Mouse (Mus musculus) adrenal gland, postnatal 25 days (tissue): Measurements from ENCODE around the gene Fbxl8. TPM values are rescaled to one million over a fixed set of nuclear protein-coding genes. Genes with fewer than 3 reads are reported as not detected.
A peak's percentile ranks its signal among the peaks of the same experiment; 100 is the strongest.
"Not testable (repeated sequence)": the region's sequence is repeated elsewhere in the genome, so short reads cannot be mapped to it uniquely, and the experiment has no call there.

Source experiments
- DNase-seq: peaks from one replicate; pipeline ENCODE4 v3.0.0; 2021; ENCODE audit warnings: mixed read lengths
- long read RNA-seq: library from polyadenylated mRNA; stranded (forward); transcript quantifications from one replicate; pipeline ENCODE4 v2.0.0, GENCODE M21; 2021
- total RNA-seq: library from RNA; stranded (reverse); gene quantifications from 2 replicates; pipeline ENCODE4 v1.2.3, GENCODE M21; 2021

Fbxl8 gene
- total RNA-seq = 3.7 and 4.5 TPM in 2 replicates
- long read RNA-seq, partial matches to known transcripts = 3 of 9 reads
- long read RNA-seq, other reads (novel, unspliced or antisense) = 2 of 9 reads

DNA sequence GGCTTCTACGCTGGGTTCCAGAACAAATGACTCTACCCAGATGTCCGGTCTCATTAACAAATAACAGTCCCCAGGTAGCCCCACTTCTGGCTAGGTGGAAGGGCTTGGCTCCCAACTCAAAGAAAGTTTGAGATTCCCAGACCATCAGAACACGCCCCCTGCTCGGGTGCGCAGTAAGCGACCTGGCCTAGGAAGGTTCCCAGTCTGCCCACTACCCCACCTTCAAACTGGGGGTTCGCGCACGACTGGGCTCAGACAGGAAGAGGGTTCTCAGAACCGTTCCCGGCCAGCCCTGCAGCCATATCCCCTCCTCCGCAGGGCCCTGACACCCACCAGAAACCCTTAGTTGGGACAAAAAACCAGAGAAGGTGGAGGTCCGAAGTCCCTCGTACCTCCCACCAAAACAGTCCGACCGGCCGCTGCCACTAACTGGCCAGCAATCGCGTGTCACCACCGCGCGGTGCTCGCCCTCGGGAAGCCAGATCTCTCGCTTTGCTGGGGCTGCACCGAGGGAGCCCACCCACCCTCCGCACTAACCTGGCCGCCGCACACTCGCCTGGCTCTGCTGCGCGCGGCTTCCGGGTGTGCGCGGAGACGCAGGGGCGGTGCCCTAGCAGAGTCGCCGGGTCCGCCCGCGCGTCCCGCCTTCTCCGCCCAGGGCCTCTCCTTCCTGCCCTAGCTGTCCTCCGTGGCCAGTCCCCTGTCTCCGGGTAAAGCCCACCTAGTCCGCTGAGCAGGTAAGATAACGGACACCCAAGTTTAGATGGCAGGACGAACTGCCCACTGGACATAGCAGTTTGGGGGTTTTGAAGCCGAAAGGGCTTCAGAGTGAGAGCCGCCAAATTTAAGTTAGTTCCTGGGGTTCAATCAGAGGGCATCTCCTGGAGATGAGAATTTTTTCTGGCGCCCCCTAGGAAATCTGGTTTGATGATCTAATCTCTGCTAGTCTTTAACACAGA is at the start of gene Fbxl8, which contains the start of gene Tradd:
Gene Fbxl8, plus strand, starts transcription at position 625 of the 959 bp plus-strand sequence.
Gene Tradd, minus strand, starts transcription at position 586 of the 959 bp plus-strand sequence.
- DNase-seq = peak; percentile 85

DNA sequence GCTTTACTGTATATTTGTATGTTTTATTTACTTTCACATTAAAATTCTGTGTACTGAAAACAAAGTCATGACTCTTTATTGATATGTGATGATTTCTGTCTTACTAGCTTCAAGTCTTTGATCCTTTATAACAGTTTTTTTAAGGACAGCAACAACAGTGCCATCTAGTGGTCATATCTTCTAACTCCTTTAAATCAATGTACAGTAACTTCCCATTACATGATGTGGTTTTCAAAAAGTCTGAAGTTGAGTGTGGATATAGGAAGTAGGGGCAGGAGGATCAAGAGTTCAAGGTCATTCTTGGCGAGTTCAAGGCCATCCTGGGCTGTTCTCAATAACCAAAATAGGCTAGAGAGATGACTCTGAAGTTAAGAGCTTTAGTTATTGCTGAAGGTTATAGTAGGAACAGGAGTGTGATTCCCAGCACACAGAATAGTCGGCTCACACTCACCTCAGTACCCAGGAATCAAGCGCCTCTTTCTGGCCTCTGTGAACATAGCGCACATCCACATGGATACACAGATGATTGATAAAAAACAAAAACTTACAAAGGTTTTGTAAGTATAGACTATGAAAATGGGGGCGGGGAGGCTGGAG is 46.4 kb upstream of the Fbxl8 start:
- no peak for DNase-seq

DNA sequence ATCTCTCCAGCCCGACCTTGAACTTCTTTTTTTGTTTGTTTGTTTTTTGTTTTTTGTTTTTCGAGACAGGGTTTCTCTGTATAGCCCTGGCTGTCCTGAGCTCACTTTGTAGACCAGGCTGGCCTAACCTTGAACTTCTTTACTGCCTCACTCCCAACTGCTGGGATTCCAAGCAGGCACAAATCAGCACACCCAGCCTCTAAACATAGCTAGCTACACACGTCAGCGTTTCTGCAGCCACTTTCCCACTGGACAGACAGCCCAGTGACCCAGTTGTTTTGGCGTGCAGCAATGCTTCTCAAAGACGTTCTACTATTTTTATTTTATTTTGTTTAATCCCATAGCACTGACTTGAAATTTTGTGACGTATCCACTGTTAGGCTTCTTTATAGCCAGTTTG is 40.6 kb upstream of the Fbxl8 start:
- peak; percentile 5 for DNase-seq

DNA sequence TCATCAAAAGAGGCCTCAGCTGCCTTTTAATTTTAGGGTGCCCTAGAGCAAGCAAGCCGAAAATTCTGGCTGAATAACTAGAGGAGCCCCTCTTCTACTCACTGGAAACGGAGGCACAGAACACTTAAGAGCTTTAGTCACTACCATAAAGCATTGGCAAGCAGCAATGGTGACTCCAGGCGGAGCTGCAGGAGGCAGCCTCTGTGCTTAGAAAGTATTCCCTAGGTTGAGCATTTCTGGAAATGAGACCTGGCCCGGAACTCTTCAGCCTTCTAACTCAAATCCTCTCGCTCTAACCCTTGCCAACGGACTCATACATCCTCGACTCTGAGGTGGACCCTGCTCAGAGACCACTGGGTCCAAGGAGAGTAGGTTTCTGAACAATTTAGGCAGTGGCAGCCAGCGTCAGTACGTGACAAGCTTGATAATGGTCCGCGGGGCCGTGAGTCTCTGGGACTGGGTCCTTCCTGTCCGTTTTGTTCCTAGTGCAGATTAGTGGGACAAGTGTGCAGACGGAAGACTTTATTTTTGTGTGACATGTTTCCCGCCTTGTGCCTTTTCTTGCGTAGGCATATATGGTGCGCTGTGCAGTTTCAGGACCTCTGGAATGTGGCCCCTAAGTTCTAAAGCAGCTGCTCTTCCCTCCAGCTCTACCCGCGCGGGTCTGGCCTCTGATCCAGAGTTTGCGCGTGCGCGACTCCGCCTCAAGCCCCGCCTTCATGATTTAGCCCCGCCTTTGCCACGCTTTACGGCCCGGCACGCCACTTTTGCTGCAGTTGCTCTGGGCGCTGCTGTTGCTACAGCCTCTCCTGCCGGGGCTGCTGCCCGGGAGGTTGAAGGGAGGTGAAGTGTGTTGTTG is 39.8 kb upstream of the Fbxl8 start, which contains the start of gene D230025D16Rik:
Gene D230025D16Rik, plus strand, starts transcription at position 733 of the 859 bp plus-strand sequence.
- DNase-seq = peak; percentile 97

DNA sequence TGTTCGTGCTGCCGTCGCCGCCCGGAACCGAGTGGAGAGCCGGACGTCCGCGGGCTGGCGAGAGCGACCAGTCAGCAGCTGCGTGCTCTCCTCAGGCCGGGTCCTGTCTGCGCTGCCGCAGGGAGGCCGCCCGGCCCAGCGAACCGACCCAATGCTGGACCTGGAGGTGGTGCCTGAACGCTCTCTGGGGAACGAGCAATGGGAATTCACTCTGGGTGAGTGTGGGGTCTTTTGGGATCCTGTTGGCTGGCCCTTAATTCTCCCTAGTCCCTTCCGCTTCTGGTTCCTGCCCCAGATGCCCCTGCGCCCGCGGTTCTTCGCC is 39.2 kb upstream of the Fbxl8 start:
- DNase-seq = no peak

DNA sequence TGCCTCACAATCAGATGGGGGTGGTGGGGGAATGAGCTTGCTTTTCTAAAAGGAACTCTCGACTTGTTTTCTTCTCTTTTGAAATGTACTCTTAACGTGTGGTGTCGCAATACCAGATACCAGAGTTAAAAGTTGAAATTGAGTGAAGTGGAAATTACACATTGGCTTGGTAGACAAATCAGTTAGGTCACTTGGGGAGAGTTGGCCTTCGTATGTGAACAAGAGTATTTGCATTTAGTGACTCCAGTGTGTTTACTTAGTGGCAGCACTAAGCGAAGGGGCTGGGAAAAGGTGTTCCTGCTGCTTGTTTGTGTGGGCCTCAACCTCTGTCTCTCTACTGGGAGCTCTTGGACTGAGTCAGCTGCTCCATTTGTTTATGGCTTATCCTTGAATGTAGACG is 38.5 kb upstream of the Fbxl8 start:
- DNase-seq = no peak

DNA sequence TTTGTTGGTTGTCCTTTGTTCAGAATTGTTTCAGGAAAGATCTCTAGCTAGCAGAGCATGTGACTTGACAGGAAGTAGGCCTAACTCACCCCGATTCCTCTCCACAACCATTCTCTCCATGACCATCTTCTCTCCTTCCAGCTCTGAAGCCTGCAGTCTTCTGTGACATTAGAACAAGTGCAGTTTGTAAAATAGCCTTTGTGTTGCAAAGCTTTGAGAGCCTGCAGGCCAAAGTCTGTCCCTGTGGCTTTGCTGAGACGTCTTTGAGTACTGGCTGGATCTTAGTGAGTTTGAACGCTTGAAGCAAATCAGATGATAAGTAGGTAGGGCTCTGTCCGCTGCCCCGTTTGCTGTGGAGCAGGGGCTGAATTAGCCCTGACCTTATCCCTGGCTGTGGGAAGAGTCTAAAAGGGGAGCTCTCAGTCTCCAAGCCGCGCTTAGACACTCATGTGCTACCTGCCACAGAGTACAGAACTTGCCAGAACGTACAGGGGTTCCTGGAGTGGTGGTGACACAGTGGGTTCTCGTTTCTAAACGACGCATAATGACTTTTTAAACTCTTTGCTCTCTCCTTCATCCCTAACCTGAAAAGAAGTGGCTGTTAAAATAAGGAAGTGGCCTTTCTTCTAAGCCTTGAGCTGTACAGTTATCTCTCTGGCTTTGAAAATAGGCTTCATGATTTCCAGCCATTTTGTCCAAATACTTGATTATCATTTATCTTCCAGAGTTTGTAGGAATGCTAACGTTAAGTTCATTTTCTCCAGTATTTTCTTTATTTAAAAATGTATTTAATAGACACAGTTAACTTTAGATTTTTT is 32.7 kb upstream of the Fbxl8 start:
- no peak for DNase-seq

DNA sequence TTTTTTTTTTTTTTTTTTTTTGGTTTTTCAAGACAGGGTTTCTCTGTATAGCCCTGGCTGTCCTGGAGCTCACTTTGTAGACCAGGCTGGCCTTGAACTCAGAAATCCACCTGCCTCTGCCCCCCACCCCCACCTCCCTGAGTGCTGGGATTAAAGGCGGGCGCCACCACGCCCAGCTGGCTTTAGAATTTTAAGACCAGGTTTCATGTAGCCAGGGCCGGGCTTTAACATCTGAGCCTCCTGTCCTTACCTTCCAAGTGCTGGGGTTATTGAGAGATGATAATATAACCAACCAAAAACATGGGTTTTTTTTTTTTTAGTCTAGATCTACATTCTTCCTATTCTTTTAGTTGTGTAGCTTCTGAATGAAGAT is 32.1 kb upstream of the Fbxl8 start:
- not testable (repeated sequence) for DNase-seq

DNA sequence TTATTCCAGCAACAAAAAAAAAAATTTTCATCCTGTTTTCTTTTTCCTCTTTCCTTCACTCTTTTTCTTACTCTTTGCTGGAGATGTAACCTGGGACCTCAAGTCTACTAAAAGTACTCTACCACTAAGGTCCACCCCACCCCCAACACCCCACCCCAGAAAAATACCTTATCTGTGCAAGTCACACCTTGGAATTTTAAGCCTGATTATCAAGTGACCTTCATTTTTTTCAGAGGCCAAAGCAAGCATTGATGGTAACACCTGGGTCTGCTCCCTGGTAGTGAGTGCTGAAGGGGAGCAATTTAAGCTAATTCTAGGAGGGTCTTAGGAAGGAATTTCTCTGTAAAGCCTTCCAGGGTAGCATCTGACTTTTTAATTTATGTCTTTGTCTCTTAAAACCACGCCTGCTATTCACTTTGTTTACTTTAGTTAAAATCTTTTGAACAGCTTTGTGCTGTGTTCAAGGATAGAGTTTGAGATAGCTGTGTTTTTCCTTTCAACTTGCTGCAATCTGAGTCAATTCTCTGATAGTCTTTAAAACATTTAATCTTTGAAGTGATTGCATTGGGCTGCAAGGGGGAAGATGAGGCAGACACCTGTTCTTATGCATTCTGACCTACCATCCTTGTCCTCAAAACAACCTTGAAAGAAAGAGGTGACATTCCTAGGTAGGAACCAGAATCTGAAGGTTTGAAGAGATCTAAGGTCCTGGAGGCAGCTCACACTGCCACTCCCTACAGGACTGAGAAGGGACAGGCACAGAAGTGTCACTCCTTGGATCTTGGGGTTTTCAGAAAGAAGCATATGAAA is 31.1 kb upstream of the Fbxl8 start:
- no peak for DNase-seq

DNA sequence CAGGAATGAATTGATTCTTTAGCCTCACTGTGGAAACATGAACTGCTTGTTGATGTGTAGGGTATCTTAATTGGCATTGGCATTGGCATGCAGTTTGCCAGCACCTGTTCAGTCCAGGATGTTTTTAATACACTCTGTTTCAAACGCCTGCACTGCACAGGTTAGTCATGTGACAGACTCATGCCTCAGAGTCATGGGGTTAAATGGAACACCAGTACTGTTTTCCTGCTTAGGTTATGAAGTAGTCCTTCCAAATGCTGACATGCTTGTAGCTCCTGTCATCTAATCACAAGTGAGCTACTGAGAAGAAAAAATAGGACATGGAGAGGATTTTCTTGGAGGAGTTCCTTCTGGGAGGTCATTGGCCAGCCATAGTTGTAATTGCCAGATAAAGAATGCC is 29.2 kb upstream of the Fbxl8 start:
- no peak for DNase-seq

DNA sequence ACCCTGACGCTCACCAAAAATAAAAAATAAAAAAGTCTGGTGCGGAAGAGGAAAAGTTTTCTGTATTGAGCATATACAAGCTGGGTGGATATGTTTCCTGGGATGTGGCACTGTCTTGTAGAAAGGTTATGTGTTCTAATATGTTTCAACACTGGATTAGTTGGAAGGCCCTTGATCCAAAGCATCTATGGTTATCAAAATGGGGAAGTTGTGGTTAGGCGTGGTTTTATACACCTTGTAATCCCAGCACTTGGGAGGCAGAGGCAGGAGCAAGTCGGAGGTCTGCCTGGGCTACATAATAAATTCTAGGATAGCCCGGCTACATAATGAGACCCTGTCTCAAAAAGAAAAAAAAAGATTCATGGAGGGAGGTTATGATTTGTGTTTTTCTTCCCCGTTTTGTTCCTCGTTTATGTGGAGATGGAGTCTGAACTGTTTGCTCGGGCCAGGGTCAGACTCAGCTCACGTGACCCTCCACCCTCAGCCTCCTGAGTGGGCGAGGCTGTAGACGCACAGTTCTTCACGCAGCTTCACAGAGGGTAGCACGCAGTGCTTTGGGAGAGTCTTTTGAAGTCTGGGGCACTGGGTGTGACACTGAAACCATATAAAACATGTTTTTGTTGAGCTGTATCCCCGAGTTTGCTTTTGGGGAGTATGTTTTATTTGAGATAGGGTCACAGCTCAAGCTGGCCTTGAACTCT is 26.9 kb upstream of the Fbxl8 start:
- DNase-seq = no peak

DNA sequence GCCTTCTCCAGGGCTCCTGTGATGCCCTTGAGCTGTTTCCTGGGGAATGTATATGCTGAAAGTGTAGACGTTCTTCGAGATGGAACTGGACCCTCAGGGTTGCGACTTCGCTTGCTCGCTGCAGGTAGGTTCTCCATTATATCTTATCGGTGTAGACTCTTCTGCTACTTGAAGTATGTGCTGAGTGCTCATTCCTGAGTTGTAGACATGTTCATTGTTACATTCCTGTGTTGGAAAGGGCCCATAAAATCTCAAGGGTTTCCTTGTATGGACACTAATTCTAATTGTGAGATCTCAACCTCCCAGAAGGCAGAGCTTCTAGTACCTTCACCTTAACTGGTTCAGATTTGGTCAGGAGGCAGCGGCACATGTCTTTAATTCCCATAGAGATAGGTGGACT is 23.4 kb upstream of the Fbxl8 start:
- DNase-seq = no peak

DNA sequence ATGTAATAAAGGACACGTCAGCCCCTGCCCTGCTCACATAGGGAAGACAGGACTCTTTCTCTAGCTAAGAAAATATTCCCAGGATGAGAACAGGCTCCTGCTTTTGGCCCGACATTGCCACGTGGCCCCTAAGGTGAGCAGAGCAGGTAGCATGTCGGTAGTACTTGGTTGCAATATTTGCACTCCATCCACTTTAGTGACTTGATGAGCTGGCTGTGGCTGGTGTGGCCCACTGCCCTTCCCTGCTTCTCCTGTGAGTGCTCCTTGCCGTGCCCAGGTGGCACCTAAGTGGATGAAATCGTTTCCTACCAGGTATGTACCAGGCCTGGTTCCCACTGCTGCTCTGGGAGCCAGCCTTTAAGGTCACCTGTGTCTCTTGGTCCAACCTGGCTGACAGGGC is 12.5 kb upstream of the Fbxl8 start:
- DNase-seq = no peak

DNA sequence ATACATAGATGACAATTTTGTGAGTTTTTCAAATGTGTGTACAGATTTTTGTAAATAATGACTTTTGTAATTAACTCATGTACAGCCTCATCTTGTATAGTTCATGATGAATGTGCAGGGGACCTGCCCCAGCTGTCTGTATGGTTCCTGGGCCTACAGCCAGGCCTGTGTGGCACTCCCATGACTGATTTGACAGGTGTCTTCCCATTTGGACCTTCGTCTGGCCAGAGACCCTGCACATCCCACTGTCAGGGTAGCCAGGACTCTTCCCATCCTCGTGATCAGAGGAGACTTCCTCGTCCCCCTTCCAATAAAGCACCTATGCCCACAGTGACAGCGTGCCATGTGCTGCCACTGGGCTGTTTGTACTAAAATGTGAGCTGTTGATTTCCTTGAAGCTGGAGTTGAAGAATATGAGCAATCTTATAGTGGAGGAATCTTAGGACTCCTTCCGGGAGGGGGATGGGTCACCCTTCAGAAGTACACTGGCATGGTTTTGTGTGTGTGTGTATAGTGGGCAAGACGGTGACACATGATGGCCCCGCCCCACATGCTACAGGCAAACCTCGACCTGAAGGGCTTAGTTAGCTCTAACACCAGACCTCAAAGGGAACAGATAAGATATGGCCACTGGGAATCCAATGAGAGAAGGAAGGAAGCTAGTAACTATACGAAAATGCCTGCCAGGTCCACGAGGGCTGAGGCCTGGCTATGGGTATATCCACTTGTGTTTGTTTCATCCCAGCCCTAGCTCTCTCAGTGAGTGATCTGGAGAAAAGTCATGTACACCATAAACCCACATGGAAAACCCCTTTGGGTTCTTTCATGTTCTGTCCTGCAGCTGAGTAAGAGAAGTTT is 11.5 kb upstream of the Fbxl8 start:
- no peak for DNase-seq

DNA sequence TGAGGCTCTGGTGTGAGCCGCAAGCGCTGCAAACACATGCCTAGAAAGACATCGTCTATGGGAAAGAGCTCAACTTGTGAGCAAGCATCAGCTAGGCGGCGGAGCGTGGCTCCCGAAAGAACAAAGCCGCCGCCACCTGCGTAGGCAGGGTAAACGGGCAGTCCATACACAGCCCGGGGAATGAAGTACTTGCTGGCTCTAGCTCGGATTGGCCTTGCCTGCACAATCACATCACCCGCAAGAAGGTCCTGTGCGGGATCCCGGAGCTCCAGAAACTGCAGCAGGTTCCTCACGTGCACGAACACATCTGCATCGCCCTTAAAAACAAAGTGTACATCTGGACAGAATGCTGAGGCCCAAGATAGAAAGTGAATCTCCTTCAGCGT is 10.7 kb upstream of the Fbxl8 start:
- DNase-seq = no peak

DNA sequence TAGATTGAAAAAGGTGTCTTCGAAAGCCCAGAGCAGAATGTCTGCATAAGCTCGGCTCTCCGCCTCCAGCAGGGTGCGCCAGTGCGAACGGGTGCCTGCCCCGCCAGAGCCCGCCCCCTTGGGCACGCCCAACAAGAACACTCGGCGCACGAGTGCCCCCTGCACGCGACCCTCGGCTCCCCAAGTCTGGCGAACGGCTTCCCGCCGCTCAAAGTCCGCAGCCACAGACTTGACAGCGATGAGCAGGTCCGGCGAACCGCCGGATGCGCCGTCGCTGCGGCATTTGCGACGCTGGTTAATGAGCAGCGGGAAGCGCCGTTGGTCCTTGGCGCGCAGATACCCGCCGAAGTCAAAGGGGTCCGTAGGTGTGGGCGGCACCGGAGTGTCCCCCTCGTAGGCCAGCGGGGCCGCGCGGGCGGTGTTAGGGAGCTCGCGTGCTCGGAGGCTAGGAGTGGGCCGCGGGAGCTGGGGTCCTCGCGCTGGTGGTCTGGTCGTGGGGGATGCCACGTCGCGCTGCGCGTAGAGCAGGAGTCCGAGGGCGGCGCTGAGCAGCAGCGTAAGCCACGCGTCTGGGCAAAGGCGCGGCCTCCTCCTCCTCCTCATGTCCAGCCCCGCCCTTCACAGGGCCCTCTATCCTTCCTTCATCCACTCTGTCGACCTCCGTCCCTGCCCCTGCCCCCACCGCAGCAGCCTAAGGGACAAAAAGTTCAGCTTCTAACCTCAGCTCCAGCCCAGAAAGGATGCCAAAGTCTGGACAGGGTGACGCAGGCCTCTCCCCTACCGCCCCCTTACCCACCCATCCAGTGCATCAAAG is 10.1 kb upstream of the Fbxl8 start:
- DNase-seq = peak; percentile 93

DNA sequence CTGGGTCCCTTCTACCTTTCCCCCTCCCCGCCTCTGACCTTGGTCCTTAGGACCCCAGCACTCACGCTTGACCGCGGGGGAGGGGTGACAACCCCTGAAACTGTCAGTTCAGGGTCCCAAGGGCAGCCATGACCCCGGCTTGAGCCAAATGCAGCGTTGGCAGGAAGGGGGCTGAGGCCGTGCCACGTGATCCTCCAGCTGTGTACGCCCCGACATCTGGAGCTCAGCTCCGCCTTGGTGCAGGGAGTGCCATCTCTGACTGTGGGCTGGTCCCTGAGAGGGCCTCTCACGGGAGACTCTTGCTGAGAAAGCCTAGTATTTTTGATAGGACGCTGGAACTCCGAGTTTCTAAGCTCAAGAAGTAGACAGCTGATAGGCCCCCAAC is 9.5 kb upstream of the Fbxl8 start, which contains the start of gene B3gnt9:
Gene B3gnt9, minus strand, starts transcription at position 188 of the 385 bp plus-strand sequence.
- DNase-seq = no peak
